Mouse (Mus musculus): ENCODE measurements around the gene Prm3.

The Prm3 gene

DNA sequence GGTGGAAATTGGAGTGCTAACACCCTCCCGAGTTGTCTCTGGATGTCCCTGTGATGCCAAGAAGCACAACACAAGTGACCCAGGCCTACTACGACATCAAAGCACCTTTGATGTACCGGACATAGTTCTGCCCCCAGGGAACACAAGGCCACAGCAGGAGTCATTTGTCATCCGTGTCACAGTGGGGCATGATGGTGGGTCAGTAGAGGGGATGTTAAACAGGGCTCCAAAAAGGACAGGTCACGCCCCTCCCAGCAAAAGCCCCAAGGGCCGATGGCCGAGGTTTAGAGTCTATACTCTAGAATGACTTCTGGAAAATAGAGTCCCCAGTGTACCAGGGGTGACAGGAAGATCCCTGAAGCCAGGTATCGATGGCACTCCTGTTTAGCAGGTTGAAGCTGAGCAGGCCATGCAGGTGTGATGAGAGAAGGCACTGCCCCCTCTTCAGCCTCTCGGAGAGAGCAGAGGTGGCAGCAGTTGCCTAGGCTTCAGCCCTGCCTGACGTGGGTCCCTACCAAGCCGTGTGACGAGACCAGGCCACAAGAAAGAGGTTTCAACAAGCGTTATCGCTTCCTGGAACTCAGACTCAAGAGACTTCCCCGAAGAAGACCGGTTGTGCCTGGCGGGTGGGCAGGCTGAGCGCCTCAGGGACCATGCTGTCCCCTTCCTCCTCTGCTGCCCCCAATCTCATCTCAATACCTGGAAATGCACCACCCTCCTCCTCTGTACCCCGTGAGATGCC is 18.8 kb downstream of the Prm3 start:
- 86% methylated on average over 19 of the region's 19 CpGs for WGBS

DNA sequence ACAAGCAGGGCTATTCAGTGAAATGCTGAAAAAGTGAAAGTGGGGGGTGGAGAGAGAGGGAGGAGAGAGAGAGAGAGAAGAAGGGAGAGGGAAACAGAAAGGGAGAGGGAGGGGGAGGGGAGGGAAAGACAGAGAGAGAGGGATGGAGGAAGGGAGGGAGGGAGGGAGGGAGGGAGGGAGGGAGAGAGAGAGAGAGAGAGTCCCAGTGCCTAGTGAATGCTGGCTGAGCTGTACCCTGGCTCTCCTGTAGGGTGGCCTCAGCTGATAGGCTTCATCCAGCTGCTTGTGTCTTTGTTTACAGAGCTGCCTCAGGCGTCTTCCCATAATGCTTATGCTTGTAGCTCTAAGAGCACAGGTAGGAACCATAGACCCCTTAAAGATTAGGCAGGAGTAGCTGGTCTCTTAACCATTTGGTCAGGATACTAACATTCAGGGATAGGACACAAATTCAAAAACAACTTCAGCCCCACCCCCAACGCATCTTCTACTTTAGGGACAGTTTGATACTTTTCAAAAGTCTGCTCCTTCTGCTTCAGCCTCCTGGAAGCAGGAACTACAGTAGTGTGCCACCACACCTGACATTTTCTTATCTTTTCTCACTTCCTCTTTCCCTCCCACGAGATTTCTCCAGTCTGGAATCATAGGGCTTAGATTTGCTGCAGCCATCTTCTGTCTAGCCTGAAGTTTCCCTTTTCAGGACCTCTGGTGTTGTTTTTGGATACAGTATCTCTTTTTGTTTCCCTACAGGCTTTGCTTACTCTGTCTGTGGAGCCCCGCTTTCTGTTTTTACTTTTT is 20.0 kb downstream of the Prm3 start:
- WGBS = 54% methylated on average over 4 of the region's 4 CpGs

DNA sequence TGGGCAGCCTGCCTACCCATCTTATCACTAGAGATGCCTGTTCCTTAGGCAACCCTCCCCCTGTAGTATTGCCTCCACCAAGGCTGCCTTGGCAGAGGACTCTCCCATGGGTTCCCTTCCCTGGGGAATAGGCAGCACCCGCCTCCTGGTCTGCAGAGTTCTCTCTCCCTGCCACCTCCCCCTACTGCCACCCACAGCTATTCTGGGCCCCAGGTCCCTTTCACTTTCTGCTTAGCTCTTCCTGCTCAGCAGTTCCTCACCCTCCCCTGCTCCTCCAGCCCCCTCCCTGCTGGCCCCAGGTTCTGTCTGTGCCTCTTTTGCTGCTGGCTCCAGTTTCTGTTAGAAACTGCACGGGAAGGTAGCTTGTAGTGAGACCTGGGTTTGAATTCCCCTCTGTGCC is 21.1 kb downstream of the Prm3 start:
- WGBS = 44% methylated on average over 2 of the region's 2 CpGs

DNA sequence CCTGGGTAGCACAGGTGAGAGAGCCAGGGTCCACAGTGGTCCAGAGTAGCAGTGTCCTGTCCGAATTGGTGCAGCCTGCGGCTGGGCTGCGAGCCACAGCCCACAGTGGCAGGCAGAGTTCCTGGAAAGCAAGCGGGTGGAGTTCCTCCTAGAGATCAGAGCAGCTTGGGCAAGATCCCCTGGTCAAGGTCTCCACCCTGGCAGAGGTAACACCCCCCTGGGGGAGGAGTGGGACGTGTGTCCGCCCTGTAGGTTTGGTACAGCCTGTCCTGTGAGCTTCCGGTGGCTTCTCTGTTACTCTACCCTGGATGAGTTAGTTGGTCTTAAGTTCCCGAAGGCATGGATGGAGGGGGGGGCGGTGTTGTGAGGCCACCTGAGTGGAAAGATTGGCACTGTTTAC is 21.9 kb downstream of the Prm3 start:
- WGBS = 68% methylated on average over 9 of the region's 9 CpGs

DNA sequence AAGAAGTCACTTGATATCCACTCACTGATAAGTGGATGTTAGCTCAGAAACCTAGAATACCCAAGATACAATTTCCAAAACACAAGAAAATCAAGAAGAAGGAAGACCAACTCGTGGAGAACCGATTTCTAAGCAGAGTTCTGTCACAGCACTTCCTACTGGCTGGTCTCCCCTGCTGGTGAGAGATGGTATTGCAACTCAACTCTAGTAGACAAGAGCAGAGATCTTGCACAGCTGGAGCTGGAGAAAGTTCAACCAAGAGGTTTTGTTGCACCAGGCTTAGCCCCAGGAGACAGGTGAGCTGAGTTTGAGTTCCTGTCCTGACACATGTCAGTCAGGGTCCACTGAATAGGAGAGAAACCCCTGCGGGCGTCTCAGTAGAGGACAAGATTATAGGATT is 23.6 kb downstream of the Prm3 start:
- 35% methylated on average over 4 of the region's 4 CpGs for WGBS

DNA sequence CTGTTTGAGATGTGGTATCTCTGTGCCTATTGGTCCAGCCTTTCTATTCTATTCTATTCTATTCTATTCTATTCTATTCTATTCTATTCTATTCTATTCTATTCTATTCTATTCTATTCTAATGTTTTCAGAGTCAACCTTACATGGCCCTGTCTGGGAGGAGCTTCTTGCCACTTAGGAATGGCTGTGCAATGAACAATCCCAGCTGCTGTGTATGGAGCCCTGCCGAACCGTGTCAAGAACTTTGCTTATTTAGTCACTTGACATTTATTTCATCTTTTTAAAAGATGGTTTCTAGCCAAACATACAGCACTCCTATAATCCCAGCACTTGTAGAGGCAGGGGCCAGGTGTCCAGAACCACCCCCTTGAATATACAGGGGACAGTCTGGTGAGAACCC is 26.4 kb downstream of the Prm3 start:
- 62% methylated on average over 2 of the region's 2 CpGs for WGBS

DNA sequence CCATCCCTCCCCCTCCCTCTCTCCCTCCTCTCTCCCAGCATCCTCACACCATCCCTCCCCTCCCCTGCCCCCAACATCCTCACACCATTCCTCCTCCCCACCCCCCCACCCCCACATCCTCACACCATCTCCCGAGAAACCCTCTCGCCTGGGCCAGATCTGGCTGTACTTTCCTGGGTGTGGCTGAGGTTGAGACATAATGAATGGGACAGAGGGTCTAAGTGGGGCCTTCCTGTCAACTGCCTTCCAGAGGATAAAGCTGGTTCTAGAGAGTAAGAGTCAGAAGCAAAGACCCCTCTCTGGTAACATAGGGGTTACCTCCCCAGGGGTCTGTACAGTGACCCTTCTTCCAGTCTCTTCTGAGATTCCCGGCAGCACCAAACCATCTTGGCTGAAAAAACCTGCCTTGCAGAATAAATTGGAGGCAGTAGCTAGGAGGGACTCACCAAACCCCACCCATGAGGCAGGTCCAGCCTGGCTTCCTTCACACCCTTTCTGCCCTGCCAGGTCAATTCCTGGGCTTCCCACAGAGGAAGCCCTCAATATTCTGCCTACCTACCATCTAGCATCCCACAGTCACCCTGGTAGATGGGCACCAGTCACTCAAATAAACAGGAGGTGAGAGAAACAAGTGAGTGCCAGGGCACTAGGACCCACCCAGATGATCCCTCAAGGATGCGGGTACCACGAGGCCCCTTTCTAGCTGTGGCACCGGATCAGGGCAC is 27.0 kb downstream of the Prm3 start:
- 75% methylated on average over 6 of the region's 6 CpGs for WGBS

DNA sequence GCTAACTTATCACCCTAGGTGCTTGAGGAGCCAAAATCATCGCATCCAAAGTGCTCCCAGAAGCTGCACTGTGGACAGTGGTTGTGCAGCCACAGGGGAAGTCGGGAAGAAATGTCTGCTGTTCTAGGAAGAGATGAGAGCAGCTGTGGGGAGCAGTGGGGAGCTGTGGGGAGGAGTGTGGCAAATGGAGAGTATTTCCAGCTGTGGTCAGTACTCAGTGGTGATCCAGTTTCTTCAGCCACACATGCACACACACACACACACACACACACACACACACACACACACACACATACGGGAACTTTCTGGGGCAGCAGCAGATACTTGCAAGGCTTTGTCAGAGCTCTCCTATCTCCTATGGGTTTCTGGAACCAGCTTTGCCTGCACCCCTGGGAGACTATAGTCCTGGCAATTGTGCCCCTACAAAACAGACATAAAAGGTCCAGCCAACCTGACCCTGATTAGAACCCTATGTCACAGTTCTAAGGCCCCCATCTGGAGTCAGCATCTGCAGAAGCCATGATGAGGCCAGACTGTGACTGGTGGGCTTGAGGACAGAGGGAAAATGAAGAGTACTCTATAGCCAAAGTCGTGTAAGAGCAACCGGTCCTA is 28.0 kb downstream of the Prm3 start:
- 83% methylated on average over 5 of the region's 5 CpGs for WGBS

DNA sequence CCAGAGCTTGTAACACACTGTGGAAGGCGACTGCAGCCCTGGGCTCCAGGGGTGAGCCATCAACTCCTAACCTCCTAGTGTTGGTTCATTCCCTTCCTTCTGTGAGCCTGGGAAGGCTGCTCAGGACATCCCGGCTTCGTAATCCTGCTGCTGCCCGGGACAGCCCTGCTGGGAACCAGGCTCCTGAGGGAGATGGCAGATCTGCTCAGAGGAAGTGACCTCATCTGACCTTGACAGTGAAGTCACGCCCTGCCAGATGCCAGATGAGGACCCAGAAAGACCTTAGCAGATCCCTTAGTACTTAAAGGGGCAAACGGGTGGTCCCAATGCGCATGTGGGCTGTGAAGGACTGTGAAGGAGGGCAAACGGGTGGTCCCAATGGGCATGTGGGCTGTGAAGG is 29.5 kb downstream of the Prm3 start:
- WGBS = 87% methylated on average over 8 of the region's 8 CpGs

DNA sequence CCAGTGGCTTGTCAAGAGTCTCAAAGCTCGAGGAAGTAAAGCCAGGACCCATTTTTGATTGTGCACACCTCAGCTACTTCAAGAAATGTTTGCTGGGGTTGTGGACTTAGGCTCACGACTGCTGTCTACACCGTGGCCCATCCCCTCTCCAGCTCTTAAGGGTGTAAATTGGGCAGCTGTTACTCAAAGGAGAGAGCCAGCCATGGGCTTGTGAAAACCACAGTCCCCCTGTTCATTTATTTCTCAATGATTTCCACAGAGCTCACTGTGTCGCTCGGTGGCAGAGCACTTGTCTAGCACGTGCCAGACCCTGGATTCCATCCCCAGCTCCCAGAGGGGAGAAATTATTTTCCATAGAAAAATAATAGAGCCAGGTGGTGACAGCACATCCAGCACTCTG is 34.5 kb downstream of the Prm3 start:
- 68% methylated on average over 6 of the region's 6 CpGs for WGBS

DNA sequence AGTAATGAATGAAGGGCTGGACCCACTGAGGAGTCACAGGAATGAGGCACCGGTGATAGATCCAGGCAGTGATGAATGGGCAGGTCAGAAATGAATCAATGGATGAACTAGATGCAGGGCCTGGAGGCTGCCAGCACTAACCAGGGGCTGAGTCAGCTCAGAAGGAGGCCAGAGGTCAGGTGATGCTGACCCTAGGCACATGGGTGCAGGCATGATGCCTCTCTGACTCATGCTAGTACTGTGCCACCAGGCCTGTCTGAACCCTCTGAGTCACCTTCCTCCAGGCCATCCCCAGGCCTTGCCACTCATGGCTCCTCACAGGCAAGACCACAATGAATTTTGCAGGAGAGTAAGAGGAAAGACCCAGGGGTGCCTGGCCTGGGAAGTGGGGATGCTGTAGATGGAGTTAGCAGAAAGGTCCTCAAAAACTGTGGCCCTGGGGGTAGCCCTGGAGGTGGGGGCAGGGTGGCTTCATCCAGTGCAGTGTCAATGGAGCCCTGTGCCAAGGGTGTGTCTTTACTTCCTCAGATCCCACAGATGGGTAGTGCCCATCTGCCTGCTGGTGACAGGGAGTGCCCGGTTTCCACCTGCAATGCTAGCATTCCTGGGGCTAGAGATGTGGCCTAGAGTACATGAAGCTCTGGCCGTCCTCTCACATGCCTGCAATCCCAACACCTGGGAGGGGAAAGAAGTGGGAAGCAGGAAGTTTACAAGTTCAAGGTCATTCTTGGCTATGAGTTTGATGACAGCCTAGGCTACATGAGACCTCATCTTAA is 36.0 kb downstream of the Prm3 start:
- 96% methylated on average over 3 of the region's 3 CpGs for WGBS

DNA sequence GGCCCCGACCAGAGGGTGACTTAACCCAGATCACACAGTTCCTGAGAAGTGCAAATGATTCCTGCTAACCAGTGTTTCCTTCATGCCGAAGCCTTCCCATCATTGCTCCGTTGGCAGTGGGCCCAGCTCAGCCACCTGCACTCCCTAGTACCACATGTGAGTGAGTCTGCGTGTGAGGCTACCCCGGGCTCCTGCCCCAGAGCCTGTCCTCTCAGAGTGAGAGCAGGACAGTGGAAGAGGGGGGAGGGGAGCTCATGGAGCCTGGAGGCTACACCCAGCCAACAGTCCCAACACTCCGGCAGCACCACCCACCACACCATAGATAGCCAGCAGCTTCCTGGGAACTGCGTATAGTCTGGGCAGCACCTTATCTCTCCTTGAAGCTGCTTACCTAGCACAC is 40.9 kb downstream of the Prm3 start:
- WGBS = 26% methylated on average over 7 of the region's 7 CpGs

DNA sequence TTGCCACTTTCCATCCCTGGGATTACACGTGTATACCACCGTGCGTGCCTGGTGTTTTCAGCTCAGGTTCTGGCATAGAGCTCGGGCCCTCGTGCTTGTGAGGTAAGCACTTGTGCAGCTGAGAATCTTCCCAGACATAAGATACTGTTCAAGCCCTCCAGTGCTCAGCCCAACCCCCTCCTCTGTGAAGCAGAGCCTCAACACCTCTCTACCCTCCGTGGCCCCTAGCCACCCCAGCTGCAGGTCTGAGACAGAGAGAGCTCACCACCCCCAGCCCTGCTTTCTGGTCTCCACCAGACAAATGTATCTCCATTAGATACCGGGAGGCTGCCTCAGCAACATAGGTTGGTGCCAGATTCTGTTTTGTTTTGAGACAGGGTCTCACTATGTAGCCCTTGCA is 41.5 kb downstream of the Prm3 start:
- WGBS = 74% methylated on average over 7 of the region's 7 CpGs

DNA sequence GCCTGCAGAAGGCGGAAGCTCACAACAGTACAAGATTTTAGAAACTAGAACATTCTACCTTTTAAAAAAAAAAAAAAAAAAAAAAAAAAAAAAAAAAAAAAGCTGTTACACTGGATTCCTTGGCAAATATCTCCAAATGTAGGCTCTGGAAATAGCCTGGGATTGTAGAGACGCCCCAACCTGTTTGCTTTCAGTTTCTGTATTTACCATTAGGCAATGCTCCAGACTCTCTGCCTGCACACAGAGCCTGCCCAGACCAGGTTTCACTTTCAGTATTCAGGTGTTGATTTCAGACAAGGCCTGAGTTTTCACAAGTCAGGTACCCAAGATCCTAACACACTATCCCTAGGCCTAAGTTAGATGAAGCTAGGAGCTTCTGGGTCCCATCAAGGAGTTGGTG is 49.6 kb downstream of the Prm3 start:
- WGBS = 69% methylated on average over 2 of the region's 2 CpGs
